Mouse (Mus musculus): Measurements from ENCODE around the gene 1700086D15Rik.

- TF ChIP-seq CTCF (IDR thresholded peaks at IDR 0.05; ENCODE audit: low read depth) = no peak
- TF ChIP-seq EP300 (optimal IDR thresholded peaks at IDR 0.05) = no peak
These were observed 38.3 kb upstream of the 1700086D15Rik start for GRCm38 (mm10) chr11:65198026-65198425.
